Mouse (Mus musculus): ENCODE data around the gene Shf. TPM values are rescaled to one million over a fixed set of nuclear protein-coding genes. Genes with fewer than 3 reads are reported as not detected.
"Not testable (repeated sequence)": the region's sequence is repeated elsewhere in the genome, so short reads cannot be mapped to it uniquely, and the experiment has no call there.

The Shf gene
- polyA plus RNA-seq, 1 experiment from 2014 or later = 1.7 TPM

DNA sequence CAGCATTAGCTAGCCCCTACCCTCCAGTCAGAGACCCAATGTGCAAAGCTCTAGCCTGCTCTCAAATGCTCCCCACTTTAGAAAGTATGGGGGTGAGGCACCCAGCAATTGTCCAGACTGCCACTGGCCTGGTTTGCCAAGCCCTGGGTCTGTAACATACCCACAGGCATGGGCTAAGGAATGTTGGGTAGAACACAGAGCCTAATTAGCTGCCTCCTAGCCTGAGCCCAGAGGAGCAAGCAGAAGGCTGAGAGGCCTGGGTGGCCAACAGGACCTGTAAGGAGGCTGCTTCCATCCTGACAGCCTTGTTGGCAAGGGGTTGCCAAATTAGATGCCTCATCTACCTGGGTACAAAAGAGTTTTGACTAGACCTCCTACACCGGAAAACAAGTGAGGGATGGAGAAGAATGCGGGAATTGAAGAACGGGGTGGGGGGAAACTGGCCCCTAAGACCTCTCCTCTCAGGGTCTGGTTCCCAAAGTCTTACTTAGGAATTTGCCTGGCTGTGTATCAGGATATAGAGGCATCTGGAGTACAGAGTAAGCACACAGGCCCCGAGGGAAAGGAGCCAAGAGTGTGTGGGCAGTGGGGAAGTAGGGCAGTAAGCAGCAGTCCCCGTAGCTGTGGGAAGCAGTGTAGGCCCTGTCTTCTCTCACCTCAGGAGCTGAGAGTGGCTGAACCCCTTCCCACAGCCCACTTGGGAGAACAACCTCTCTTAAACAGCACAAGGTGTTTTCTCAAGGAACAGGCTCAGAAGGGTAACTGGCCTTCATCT lies 17.6 kb downstream of the Shf start:
- Histone ChIP-seq H3K4me1 (replicated peaks; ENCODE audit: control insufficient read depth, insufficient read depth) (peaks cover 7% of the 10 kb centered on the region; the same call in 1 of the 2 replicates), H3K27ac (replicated peaks) (peak overlapping the region; percentile 69; the same call in 1 of the 2 replicates), H3K36me3 (ENCODE audit: control insufficient read depth, insufficient read depth, low read length) (no peaks in the 10 kb centered on the region), H3K9me3 (ENCODE audit: control insufficient read depth, low read length) (no peaks in the 10 kb centered on the region), H3K9ac (ENCODE audit: low read length) (no peak overlapping the region; the same call in 1 of the 2 replicates), H3K4me3 (ENCODE audit: low read depth, low read length) (no peak overlapping the region), H3K27me3 (ENCODE audit: control insufficient read depth, insufficient read depth, low read length) (no peaks in the 10 kb centered on the region), H3K4me2 (replicated peaks; ENCODE audit: low read depth) (no peak overlapping the region)
- ATAC-seq (ENCODE audit: low FRiP score, low TSS enrichment) = no peak
- TF ChIP-seq CTCF (IDR thresholded peaks at IDR 0.05; ENCODE audit: low read depth) (no peak), EP300 (optimal IDR thresholded peaks at IDR 0.05) (no peak)
- 52% methylated on average over 5 of the region's 5 CpGs for WGBS
- no peak for DNase-seq (ENCODE audit: low spot score)

DNA sequence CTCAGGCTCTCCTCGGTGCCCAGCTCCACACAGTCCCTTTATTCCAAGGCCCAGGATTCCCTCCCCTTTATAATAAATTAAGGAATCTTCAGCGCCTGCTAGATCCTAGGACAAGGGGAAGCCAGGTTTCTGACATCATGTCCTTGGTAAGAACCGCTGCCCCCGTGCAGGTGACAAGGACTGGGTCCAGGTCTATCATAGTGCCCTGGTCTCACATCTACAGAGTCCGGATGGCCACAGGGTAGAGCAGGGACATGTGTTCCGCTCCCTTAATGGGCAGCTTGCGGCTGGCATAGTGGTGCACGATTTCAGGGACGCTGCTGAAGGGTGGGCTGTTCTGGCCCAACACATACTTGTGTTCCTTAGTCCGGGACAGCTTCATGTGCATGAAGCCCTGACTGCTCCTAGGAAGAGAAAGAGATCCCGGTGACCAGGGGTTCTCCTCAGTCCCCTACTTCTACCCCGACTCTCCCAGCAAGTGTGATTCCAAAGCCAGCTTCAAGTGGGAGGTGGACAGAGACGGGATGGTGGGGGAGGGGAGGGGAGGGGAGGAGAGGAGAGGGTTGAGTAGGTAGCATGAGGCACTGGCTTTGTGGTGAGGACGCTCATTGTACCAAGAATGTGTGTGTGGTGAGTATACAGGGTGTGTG lies 19.7 kb downstream of the Shf start:
- DNase-seq (ENCODE audit: low spot score) (peak; percentile 33), ATAC-seq (ENCODE audit: low FRiP score, low TSS enrichment) (peak; percentile 37; the same call in 1 of the 2 replicates)
- H3K36me3 ChIP-seq (ENCODE audit: control insufficient read depth, insufficient read depth, low read length) = no peaks in the 10 kb centered on the region
- H3K27me3 ChIP-seq (ENCODE audit: control insufficient read depth, insufficient read depth, low read length) = no peaks in the 10 kb centered on the region
- peak overlapping the region; percentile 68 for H3K4me3 ChIP-seq (ENCODE audit: low read depth, low read length)
- H3K27ac ChIP-seq (replicated peaks) = peak overlapping the region; percentile 96
- no peak for TF ChIP-seq EP300 (optimal IDR thresholded peaks at IDR 0.05)
- no peak for TF ChIP-seq CTCF (IDR thresholded peaks at IDR 0.05; ENCODE audit: low read depth)
- no peaks in the 10 kb centered on the region for H3K9me3 ChIP-seq (ENCODE audit: control insufficient read depth, low read length)
- peak overlapping the region; percentile 75 for H3K9ac ChIP-seq (ENCODE audit: low read length)
- WGBS = 11% methylated on average over 14 of the region's 14 CpGs
- peaks cover 7% of the 10 kb centered on the region; the same call in 1 of the 2 replicates for H3K4me1 ChIP-seq (replicated peaks; ENCODE audit: control insufficient read depth, insufficient read depth)
- peak overlapping the region; percentile 75 for H3K4me2 ChIP-seq (replicated peaks; ENCODE audit: low read depth)

DNA sequence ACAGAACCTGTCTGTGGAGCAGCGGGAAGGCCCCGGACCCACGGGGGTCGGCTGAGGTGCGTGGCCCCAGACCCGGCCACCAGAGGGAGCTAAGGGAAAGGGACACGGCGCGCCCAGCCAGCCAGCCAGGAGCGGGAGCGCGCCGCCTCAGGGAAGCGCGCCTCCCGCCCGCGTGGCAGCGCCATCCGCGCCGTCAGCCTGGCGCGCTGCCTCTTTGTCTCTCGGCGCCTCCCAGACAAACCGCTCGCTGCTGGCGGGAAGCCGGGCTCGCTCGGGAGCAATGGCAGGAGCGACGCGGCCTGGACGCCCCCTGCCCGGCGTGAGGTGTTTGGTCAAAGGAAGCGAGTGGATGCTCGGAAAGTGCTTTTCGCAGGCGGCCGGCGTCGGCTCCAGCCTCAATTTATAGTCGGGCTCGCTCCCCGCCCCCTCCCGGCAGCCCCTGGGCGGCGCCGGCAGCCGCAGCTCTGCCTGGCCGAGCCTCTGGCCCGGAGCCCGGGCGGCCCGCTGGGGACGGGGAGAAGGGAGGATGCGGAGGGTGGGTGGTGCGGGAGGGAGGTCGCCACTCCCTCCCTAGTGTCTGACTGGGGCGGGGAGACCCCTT lies 20.3 kb downstream of the Shf start:
- 0% methylated on average over 40 of the region's 63 CpGs for WGBS
- Histone ChIP-seq H3K9me3 (ENCODE audit: control insufficient read depth, low read length) (no peaks in the 10 kb centered on the region), H3K27ac (replicated peaks) (peak overlapping the region; percentile 96), H3K4me1 (replicated peaks; ENCODE audit: control insufficient read depth, insufficient read depth) (peaks cover 7% of the 10 kb centered on the region; the same call in 1 of the 2 replicates), H3K4me2 (replicated peaks; ENCODE audit: low read depth) (peak overlapping the region; percentile 75), H3K9ac (ENCODE audit: low read length) (peak overlapping the region; percentile 75), H3K4me3 (ENCODE audit: low read depth, low read length) (peak overlapping the region; percentile 68), H3K36me3 (ENCODE audit: control insufficient read depth, insufficient read depth, low read length) (no peaks in the 10 kb centered on the region), H3K27me3 (ENCODE audit: control insufficient read depth, insufficient read depth, low read length) (no peaks in the 10 kb centered on the region)
- ATAC-seq (ENCODE audit: low FRiP score, low TSS enrichment) (peak; percentile 80), DNase-seq (ENCODE audit: low spot score) (peak; percentile 86)
- TF ChIP-seq EP300 (optimal IDR thresholded peaks at IDR 0.05) (no peak), CTCF (IDR thresholded peaks at IDR 0.05; ENCODE audit: low read depth) (peak; percentile 83)

DNA sequence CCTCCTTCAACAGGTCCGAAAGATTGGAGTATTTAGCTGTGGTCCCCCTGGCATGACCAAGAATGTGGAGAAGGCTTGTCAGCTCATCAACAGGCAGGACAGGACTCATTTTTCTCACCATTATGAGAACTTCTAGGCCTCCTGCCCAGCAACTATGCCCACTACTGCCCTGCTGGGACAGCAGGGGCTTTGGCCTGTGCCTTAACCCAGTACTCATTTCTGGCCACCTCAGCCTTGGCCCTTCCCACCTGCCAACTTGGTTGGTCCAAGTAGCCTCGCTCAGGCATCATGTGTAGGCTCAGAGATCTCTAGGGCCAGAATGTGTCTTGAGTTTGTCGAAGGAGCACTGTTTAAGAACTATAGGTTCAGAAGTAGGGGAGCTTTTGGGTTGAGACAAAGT lies 21.7 kb downstream of the Shf start:
- H3K27ac ChIP-seq (replicated peaks) = no peak overlapping the region
- WGBS = 94% methylated on average over 3 of the region's 3 CpGs
- H3K27me3 ChIP-seq (ENCODE audit: control insufficient read depth, insufficient read depth, low read length) = no peaks in the 10 kb centered on the region
- TF ChIP-seq EP300 (optimal IDR thresholded peaks at IDR 0.05) (no peak), CTCF (IDR thresholded peaks at IDR 0.05; ENCODE audit: low read depth) (no peak)
- H3K4me3 ChIP-seq (ENCODE audit: low read depth, low read length) = no peak overlapping the region
- no peak for DNase-seq (ENCODE audit: low spot score)
- H3K9ac ChIP-seq (ENCODE audit: low read length) = no peak overlapping the region
- no peak for ATAC-seq (ENCODE audit: low FRiP score, low TSS enrichment)
- peaks cover 7% of the 10 kb centered on the region; the same call in 1 of the 2 replicates for H3K4me1 ChIP-seq (replicated peaks; ENCODE audit: control insufficient read depth, insufficient read depth)
- H3K9me3 ChIP-seq (ENCODE audit: control insufficient read depth, low read length) = no peaks in the 10 kb centered on the region
- no peaks in the 10 kb centered on the region for H3K36me3 ChIP-seq (ENCODE audit: control insufficient read depth, insufficient read depth, low read length)
- no peak overlapping the region for H3K4me2 ChIP-seq (replicated peaks; ENCODE audit: low read depth)

DNA sequence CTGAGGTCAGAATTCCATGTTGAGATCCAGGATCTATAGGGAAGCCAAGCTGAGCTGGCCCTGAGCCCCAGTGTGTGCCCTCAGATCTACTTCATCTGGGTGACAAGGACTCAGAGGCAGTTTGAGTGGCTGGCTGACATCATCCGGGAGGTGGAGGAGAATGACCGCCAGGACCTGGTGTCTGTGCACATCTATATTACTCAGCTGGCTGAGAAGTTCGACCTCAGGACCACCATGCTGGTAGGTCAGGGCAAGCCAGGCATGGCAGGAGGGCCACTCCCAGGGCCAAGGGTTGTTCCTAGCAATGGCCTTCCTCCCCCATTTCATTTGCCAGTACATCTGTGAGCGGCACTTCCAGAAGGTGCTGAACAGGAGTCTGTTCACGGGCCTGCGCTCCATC lies 22.8 kb downstream of the Shf start:
- peak overlapping the region; percentile 75 for H3K27ac ChIP-seq (replicated peaks)

More for the DNA sequence above, 22.8 kb downstream of the Shf start:
- H3K36me3 ChIP-seq (ENCODE audit: control insufficient read depth, insufficient read depth, low read length); H3K4me1 ChIP-seq (replicated peaks; ENCODE audit: control insufficient read depth, insufficient read depth); H3K9ac ChIP-seq (ENCODE audit: low read length); H3K4me3 ChIP-seq (ENCODE audit: low read depth, low read length); H3K27me3 ChIP-seq (ENCODE audit: control insufficient read depth, insufficient read depth, low read length); H3K9me3 ChIP-seq (ENCODE audit: control insufficient read depth, low read length); ATAC-seq (ENCODE audit: low FRiP score, low TSS enrichment); H3K4me2 ChIP-seq (replicated peaks; ENCODE audit: low read depth); DNase-seq (ENCODE audit: low spot score): not testable (repeated sequence)
- 81% methylated on average over 6 of the region's 6 CpGs for WGBS

All from stomach, postnatal 0 days (tissue).